Mouse (Mus musculus) liver, adult 2 months (tissue): ENCODE results near the gene Ptprd.

ENCODE experiments used
- CTCF ChIP-seq: fragments of 200-500 bp; IDR thresholded peaks from 2 replicates; pipeline ENCODE4 v1.5.1; 2011; ENCODE audit warnings: low read depth, low read length, control low read depth
- POLR2A ChIP-seq: fragments of 200-500 bp; IDR thresholded peaks from 2 replicates; pipeline ENCODE4 v1.6.1; 2011; ENCODE audit warnings: low read length, control low read depth; ENCODE audit not compliant: insufficient read depth; ENCODE audit errors: extremely low read depth

DNA sequence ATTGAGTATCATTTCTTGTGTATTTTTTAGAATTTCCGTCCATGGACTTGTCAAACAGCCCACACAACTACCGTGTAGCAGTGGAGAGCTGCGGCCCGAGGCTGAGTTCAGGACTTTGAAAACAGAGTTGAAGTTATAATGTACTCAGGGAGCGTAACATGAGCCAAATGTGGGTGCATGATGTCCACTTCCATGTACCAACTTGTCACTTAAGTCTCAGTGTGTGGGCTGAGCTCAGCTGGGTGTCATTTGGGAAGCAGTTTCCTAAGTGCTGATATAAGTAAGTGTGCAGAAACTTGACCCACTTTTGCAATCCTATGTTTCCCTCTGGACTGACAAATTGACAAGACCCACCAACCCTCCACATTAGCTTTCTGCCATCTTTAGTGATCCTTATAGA is 173.4 kb downstream of the Ptprd start:
- TF ChIP-seq CTCF (no peak), POLR2A (no peak)
